In genomic region chr5:99250820-99251219, GRCm38 (mm10) we compare ENCODE assay signal across 8 mouse cellular contexts.
DNase-seq lines count a peak whose midpoint lies in the region; ATAC-seq and TF ChIP-seq lines count a peak whose summit lies in the region.

No protein-coding gene starts in this region.

- DNase-seq in liver, adult 2 months (ENCODE audit: extremely low read depth, low read depth, low spot score), result peak; percentile 50
- DNase-seq in liver, result no peak
- no peak for DNase-seq in forebrain, embryonic 10.5 days (ENCODE audit: extremely low spot score, low spot score)
- no peak for DNase-seq in intestine, embryonic 14.5 days (ENCODE audit: low spot score)
- DNase-seq in midbrain, postnatal 0 days (ENCODE audit: low spot score), result peak; percentile 19
- no peak for DNase-seq in layer of hippocampus, adult 9-11 months
- no peak for DNase-seq in layer of hippocampus, postnatal 10 days (ENCODE audit: low spot score in 2 of 2)
- no peak for DNase-seq in left cerebral cortex, postnatal 10 days (ENCODE audit: extremely low spot score in 1 of 2, low spot score in 2 of 2)

- intact Hi-C loops in left cerebral cortex, postnatal 10 days (cut with DNase I), result loop anchor here (5.0 kb wide), 2 partner anchors 106 to 251 kb away; no protein-coding TSS in a partner anchor

- peak overlapping the region; percentile 90 for H3K4me2 ChIP-seq in intestine, embryonic 14.5 days (ENCODE audit: low read length)
- peak overlapping the region; percentile 82 for H3K4me2 ChIP-seq in midbrain, postnatal 0 days (ENCODE audit: low read depth, low read length, poor library complexity, severe bottlenecking)

- H3K27ac ChIP-seq in liver, adult 2 months (replicated peaks; ENCODE audit: insufficient read depth, low read depth, low read length), result peak overlapping the region; percentile 43
- 0 out of 2 replicates have a peak overlapping the region, but pooled peaks have one; percentile 32 for H3K27ac ChIP-seq in forebrain, embryonic 10.5 days
- no peak overlapping the region for H3K27ac ChIP-seq in intestine, embryonic 14.5 days (ENCODE audit: low read depth)
- H3K27ac ChIP-seq in midbrain, postnatal 0 days (ENCODE audit: low read depth, low read length), result no peak overlapping the region

- TF ChIP-seq CTCF in liver, adult 2 months (IDR thresholded peaks at IDR 0.05; ENCODE audit: low read depth, low read length), result no peak
- TF ChIP-seq CTCF in midbrain, postnatal 0 days (IDR thresholded peaks at IDR 0.05), result no peak

- peaks cover 15% of the 10 kb centered on the region; the same call in 1 of the 2 replicates for H3K79me2 ChIP-seq in liver, adult 2 months (ENCODE audit: control insufficient read depth, insufficient read depth, low read length)

- H3K36me3 ChIP-seq in liver, adult 2 months (ENCODE audit: control insufficient read depth, insufficient read depth, low read length), result no peaks in the 10 kb centered on the region
- H3K36me3 ChIP-seq in forebrain, embryonic 10.5 days (replicated peaks), result no peaks in the 10 kb centered on the region
- no peaks in the 10 kb centered on the region for H3K36me3 ChIP-seq in intestine, embryonic 14.5 days (ENCODE audit: control insufficient read depth, insufficient read depth, low read length)
- H3K36me3 ChIP-seq in midbrain, postnatal 0 days (ENCODE audit: insufficient read depth, low read length), result no peaks in the 10 kb centered on the region

- H3K9ac ChIP-seq in liver, adult 2 months (ENCODE audit: low read depth, low read length), result peak overlapping the region; percentile 27
- H3K9ac ChIP-seq in intestine, embryonic 14.5 days (ENCODE audit: low read length), result no peak overlapping the region; the same call in 1 of the 2 replicates
- 0 out of 2 replicates have a peak overlapping the region, but pooled peaks have one; percentile 10 for H3K9ac ChIP-seq in midbrain, postnatal 0 days (replicated peaks; ENCODE audit: low read length, poor library complexity, severe bottlenecking)

- no peak for ATAC-seq in intestine, embryonic 14.5 days (replicated peaks; ENCODE audit: low FRiP score, low TSS enrichment, low read depth)
- ATAC-seq in midbrain, postnatal 0 days (ENCODE audit: low FRiP score), result no peak

- H3K4me3 ChIP-seq in liver, adult 2 months (ENCODE audit: insufficient read depth, low read depth, low read length), result peak overlapping the region; percentile 17
- H3K4me3 ChIP-seq in forebrain, embryonic 10.5 days, result peak overlapping the region; percentile 64
- H3K4me3 ChIP-seq in intestine, embryonic 14.5 days (ENCODE audit: low read depth, low read length), result peak overlapping the region; percentile 67
- peak overlapping the region; percentile 76 for H3K4me3 ChIP-seq in midbrain, postnatal 0 days (ENCODE audit: low read depth, low read length)

- WGBS in liver, adult 2 months, result 23% methylated on average over 5 of the region's 5 CpGs
- WGBS in forebrain, embryonic 10.5 days, result 28% methylated on average over 5 of the region's 5 CpGs
- WGBS in intestine, embryonic 14.5 days, result 34% methylated on average over 5 of the region's 5 CpGs
- WGBS in midbrain, postnatal 0 days, result 18% methylated on average over 5 of the region's 5 CpGs

- no peak for TF ChIP-seq POLR2A in liver, adult 2 months (IDR thresholded peaks at IDR 0.05; ENCODE audit: extremely low read depth, insufficient read depth, low read length)

- H3K4me1 ChIP-seq in liver, adult 2 months (ENCODE audit: control insufficient read depth, insufficient read depth, low read length), result peaks cover 5% of the 10 kb centered on the region
- H3K4me1 ChIP-seq in forebrain, embryonic 10.5 days, result peaks cover 60% of the 10 kb centered on the region
- H3K4me1 ChIP-seq in intestine, embryonic 14.5 days (replicated peaks; ENCODE audit: control insufficient read depth, insufficient read depth, low read length), result peaks cover 7% of the 10 kb centered on the region; the same call in 1 of the 2 replicates
- H3K4me1 ChIP-seq in midbrain, postnatal 0 days (ENCODE audit: insufficient read depth, low read length), result peaks cover 3% of the 10 kb centered on the region; the same call in 1 of the 2 replicates

- no peaks in the 10 kb centered on the region for H3K9me3 ChIP-seq in forebrain, embryonic 10.5 days
- H3K9me3 ChIP-seq in intestine, embryonic 14.5 days (ENCODE audit: control insufficient read depth, low read length), result no peaks in the 10 kb centered on the region
- H3K9me3 ChIP-seq in midbrain, postnatal 0 days (ENCODE audit: low read length), result no peaks in the 10 kb centered on the region

- no peaks in the 10 kb centered on the region for H3K27me3 ChIP-seq in liver, adult 2 months (ENCODE audit: control insufficient read depth, insufficient read depth, low read length)
- peaks cover 47% of the 10 kb centered on the region for H3K27me3 ChIP-seq in forebrain, embryonic 10.5 days (ENCODE audit: poor library complexity, severe bottlenecking)
- H3K27me3 ChIP-seq in intestine, embryonic 14.5 days (replicated peaks; ENCODE audit: control insufficient read depth, insufficient read depth, low read length), result no peaks in the 10 kb centered on the region
- no peaks in the 10 kb centered on the region for H3K27me3 ChIP-seq in midbrain, postnatal 0 days (ENCODE audit: insufficient read depth, low read length)

Comparison
In these comparisons a context has a peak if more than half of its experiments do, and no peak if none do; other contexts are left out.
1. DNase-seq: peak in liver, adult 2 months (single experiment) and midbrain, postnatal 0 days (single experiment); none in liver (single experiment), forebrain, embryonic 10.5 days (single experiment), intestine, embryonic 14.5 days (single experiment), layer of hippocampus, adult 9-11 months (single experiment), layer of hippocampus, postnatal 10 days (0 of 2) and left cerebral cortex, postnatal 10 days (0 of 2).
2. H3K27ac ChIP-seq: peak in liver, adult 2 months (single experiment) and forebrain, embryonic 10.5 days (single experiment); none in intestine, embryonic 14.5 days (single experiment) and midbrain, postnatal 0 days (single experiment).
3. H3K4me3 ChIP-seq: peak in every context shown above with its lines; median percentile 76 in midbrain, postnatal 0 days; 67 in intestine, embryonic 14.5 days; 64 in forebrain, embryonic 10.5 days; 17 in liver, adult 2 months.